Mouse (Mus musculus): Measurements from ENCODE around the gene Zfp1. TPM values are rescaled to one million over a fixed set of nuclear protein-coding genes. Genes with fewer than 3 reads are reported as not detected.

The Zfp1 gene
- polyA plus RNA-seq, 1 experiment from 2014 or later = 25.1 TPM

DNA sequence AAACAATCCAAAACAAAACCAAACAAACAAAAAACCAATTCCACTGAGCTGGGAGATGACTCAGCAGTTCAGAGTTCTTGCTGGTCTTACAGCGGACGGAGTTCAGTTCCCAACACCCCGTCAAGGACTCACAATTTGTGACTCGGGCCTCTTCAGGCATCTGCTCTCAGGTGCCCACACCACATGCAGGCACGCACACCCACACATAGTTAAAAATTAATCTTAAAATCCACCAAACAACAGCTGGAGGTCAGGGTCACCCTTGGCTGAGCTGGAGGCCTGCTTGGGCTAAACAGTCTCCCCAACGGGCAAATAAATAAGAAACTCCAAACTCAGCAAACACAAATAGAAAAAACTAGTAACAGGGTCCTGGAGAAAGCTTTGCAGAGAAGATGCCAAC, 65.1 kb downstream of the Zfp1 start:
- Histone ChIP-seq H3K4me1 (replicated peaks; ENCODE audit: control insufficient read depth, insufficient read depth, low read length) (no peaks in the 10 kb centered on the region), H3K4me3 (ENCODE audit: low read depth, low read length) (no peak overlapping the region), H3K9ac (ENCODE audit: low read depth, low read length) (no peak overlapping the region), H3K9me3 (ENCODE audit: control insufficient read depth, low read length) (no peaks in the 10 kb centered on the region), H3K27ac (ENCODE audit: low read depth, low read length) (no peak overlapping the region), H3K4me2 (replicated peaks; ENCODE audit: low read depth, low read length) (no peak overlapping the region), H3K36me3 (ENCODE audit: control insufficient read depth, insufficient read depth, low read length) (peaks cover 10% of the 10 kb centered on the region; the same call in 1 of the 2 replicates), H3K27me3 (ENCODE audit: control insufficient read depth, insufficient read depth, low read length) (no peaks in the 10 kb centered on the region)
- ATAC-seq (ENCODE audit: low FRiP score) (no peak), DNase-seq (ENCODE audit: low spot score) (no peak)
- 95% methylated on average over 6 of the region's 6 CpGs for WGBS

DNA sequence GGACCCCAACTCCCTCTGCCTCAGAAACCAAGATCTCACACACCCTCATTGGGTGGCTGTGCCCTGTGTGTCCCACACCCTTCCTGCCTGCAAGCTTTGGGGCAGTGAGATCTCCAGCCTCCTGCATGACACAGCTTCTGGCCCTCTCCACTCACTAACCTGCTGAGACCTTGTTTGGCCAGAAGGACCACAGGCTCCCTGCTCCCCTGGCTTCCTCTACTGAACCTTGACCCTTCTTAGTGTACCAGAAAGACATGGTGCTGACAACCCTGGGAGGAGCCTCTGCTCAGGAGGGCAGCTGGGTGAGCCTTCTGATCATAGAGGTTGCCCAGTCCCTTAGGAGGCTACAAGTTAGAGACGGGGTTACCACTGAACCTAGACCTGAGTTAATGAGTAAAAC, 66.0 kb downstream of the Zfp1 start:
- Histone ChIP-seq H3K4me1 (replicated peaks; ENCODE audit: control insufficient read depth, insufficient read depth, low read length) (no peaks in the 10 kb centered on the region), H3K36me3 (ENCODE audit: control insufficient read depth, insufficient read depth, low read length) (peaks cover 15% of the 10 kb centered on the region)
- 57% methylated on average over 1 of the region's 1 CpGs for WGBS

DNA sequence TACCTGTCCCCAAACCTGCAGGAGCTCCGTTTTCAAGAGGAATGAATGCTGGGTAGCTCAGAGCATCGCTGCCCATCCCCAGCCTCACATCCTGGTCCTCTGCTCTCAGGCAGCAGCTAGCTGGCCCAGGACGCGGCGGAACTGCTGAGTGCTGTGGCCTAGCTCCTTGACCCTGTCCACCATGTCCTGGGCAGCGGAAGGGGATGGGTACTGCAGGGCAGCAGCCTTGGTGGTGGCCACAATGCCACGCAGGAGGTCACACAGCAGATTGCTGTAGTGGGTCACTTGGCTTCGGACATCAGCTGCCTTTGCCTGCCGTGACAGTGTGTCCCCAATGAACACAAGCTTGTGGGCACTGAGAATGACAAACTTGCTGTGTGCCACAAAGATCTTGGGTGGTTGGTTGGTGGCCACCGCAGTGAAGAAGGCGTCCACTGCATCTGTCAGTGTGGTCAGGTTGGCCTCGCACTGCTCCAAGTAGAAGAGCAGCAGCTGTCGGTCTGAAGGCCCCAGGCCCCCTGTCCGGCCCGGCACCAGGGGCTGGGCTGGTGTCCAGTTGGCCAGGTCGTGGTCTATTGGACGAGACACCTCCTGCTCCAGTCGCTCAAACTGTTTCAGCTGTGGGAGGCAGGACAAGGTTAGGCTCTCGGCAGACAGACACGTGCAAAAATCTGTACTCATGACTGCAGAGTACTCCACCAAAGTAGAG, 67.7 kb downstream of the Zfp1 start:
- no peaks in the 10 kb centered on the region for H3K27me3 ChIP-seq (ENCODE audit: control insufficient read depth, insufficient read depth, low read length)
- H3K4me1 ChIP-seq (replicated peaks; ENCODE audit: control insufficient read depth, insufficient read depth, low read length) = no peaks in the 10 kb centered on the region
- 90% methylated on average over 20 of the region's 20 CpGs for WGBS
- ATAC-seq (ENCODE audit: low FRiP score) = no peak
- no peak for DNase-seq (ENCODE audit: low spot score)
- no peak overlapping the region for H3K27ac ChIP-seq (ENCODE audit: low read depth, low read length)
- H3K9me3 ChIP-seq (ENCODE audit: control insufficient read depth, low read length) = no peaks in the 10 kb centered on the region
- H3K4me3 ChIP-seq (ENCODE audit: low read depth, low read length) = no peak overlapping the region
- peaks cover 15% of the 10 kb centered on the region for H3K36me3 ChIP-seq (ENCODE audit: control insufficient read depth, insufficient read depth, low read length)
- no peak overlapping the region for H3K9ac ChIP-seq (ENCODE audit: low read depth, low read length)
- H3K4me2 ChIP-seq (replicated peaks; ENCODE audit: low read depth, low read length) = no peak overlapping the region

More for the DNA sequence above, 66.0 kb downstream of the Zfp1 start:
- Histone ChIP-seq H3K27me3 (ENCODE audit: control insufficient read depth, insufficient read depth, low read length) (no peaks in the 10 kb centered on the region), H3K9ac (ENCODE audit: low read depth, low read length) (no peak overlapping the region), H3K4me2 (replicated peaks; ENCODE audit: low read depth, low read length) (no peak overlapping the region), H3K9me3 (ENCODE audit: control insufficient read depth, low read length) (no peaks in the 10 kb centered on the region), H3K27ac (ENCODE audit: low read depth, low read length) (no peak overlapping the region), H3K4me3 (ENCODE audit: low read depth, low read length) (no peak overlapping the region)
- DNase-seq (ENCODE audit: low spot score) = no peak
- ATAC-seq (ENCODE audit: low FRiP score) = no peak

DNA sequence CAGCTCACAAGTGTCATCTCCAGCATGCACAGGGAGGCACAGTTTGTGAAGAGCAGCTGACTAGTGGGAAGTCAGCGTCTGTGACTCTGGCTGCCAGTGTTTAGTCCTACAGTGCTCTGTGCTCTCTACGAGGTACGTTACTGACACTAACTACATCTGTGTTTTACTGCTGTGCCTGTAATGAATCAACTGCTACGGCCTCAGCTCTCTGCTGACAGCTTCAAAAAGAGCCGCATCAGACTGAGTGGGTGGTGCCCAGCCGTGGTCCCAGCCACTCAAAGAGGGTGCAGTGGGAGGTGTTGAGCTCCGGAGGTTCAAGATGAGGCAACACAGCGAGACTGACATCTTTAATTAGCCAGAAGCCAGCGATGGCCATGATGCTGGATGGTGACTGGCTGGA, 68.9 kb downstream of the Zfp1 start:
- Histone ChIP-seq H3K27ac (ENCODE audit: low read depth, low read length) (no peak overlapping the region), H3K4me1 (replicated peaks; ENCODE audit: control insufficient read depth, insufficient read depth, low read length) (peaks cover 9% of the 10 kb centered on the region), H3K36me3 (ENCODE audit: control insufficient read depth, insufficient read depth, low read length) (peaks cover 15% of the 10 kb centered on the region), H3K9me3 (ENCODE audit: control insufficient read depth, low read length) (no peaks in the 10 kb centered on the region), H3K9ac (ENCODE audit: low read depth, low read length) (no peak overlapping the region), H3K4me2 (replicated peaks; ENCODE audit: low read depth, low read length) (no peak overlapping the region), H3K27me3 (ENCODE audit: control insufficient read depth, insufficient read depth, low read length) (no peaks in the 10 kb centered on the region), H3K4me3 (ENCODE audit: low read depth, low read length) (no peak overlapping the region)
- WGBS = 78% methylated on average over 9 of the region's 9 CpGs
- ATAC-seq (ENCODE audit: low FRiP score) (no peak), DNase-seq (ENCODE audit: low spot score) (no peak)

DNA sequence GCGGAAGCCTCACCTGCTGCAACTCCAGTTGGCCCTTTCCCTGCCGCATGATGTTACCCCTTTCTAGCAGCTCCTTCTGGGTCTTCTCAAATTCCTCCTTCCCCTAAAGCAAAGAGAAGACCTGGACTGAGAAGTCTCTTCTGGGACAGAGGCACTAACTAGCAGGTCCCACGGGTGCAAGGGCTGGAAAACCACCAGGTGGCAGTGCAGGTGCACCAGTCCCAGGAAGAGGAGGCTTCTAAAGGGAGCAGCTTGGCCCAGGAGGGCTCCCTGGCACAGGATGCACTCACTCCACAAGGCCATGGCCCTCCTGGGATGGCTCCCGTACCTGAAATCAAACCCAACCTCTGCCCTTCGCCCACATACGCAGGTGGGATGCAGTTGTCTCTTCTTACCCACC, 69.4 kb downstream of the Zfp1 start:
- H3K27me3 ChIP-seq (ENCODE audit: control insufficient read depth, insufficient read depth, low read length) = no peaks in the 10 kb centered on the region
- H3K9me3 ChIP-seq (ENCODE audit: control insufficient read depth, low read length) = no peaks in the 10 kb centered on the region
- peaks cover 15% of the 10 kb centered on the region for H3K36me3 ChIP-seq (ENCODE audit: control insufficient read depth, insufficient read depth, low read length)

DNA sequence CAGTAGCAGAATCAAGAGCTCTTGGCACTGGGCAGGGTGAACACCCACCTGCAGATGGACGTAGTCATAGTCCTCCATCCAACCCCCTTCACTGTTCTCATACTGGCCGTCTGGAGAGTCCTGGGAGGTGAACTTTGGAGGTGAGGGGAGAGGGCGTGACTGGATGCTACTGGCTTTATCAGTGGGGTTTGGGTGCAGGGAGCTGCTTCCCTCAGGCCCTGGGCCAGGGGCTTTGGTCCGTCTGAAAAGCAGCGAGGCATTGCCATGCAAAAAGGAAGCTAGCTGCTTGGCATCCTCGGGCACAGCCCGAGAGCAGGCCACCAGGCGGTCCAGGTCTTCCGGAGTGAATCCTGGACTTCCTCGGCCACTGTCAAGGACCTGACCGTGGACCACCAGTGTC, 70.1 kb downstream of the Zfp1 start:
- Histone ChIP-seq H3K4me1 (replicated peaks; ENCODE audit: control insufficient read depth, insufficient read depth, low read length) (peaks cover 20% of the 10 kb centered on the region), H3K9ac (ENCODE audit: low read depth, low read length) (no peak overlapping the region), H3K27ac (ENCODE audit: low read depth, low read length) (no peak overlapping the region), H3K36me3 (ENCODE audit: control insufficient read depth, insufficient read depth, low read length) (peaks cover 15% of the 10 kb centered on the region), H3K4me2 (replicated peaks; ENCODE audit: low read depth, low read length) (no peak overlapping the region), H3K9me3 (ENCODE audit: control insufficient read depth, low read length) (no peaks in the 10 kb centered on the region), H3K4me3 (ENCODE audit: low read depth, low read length) (no peak overlapping the region), H3K27me3 (ENCODE audit: control insufficient read depth, insufficient read depth, low read length) (no peaks in the 10 kb centered on the region)
- WGBS = 95% methylated on average over 11 of the region's 11 CpGs
- no peak for ATAC-seq (ENCODE audit: low FRiP score)
- no peak for DNase-seq (ENCODE audit: low spot score)

More for the DNA sequence above, 69.4 kb downstream of the Zfp1 start:
- peaks cover 13% of the 10 kb centered on the region for H3K4me1 ChIP-seq (replicated peaks; ENCODE audit: control insufficient read depth, insufficient read depth, low read length)
- 86% methylated on average over 6 of the region's 6 CpGs for WGBS
- DNase-seq (ENCODE audit: low spot score) (peak; percentile 64), ATAC-seq (ENCODE audit: low FRiP score) (no peak)
- H3K4me2 ChIP-seq (replicated peaks; ENCODE audit: low read depth, low read length) = no peak overlapping the region
- H3K27ac ChIP-seq (ENCODE audit: low read depth, low read length) = no peak overlapping the region
- H3K9ac ChIP-seq (ENCODE audit: low read depth, low read length) = no peak overlapping the region
- no peak overlapping the region for H3K4me3 ChIP-seq (ENCODE audit: low read depth, low read length)

DNA sequence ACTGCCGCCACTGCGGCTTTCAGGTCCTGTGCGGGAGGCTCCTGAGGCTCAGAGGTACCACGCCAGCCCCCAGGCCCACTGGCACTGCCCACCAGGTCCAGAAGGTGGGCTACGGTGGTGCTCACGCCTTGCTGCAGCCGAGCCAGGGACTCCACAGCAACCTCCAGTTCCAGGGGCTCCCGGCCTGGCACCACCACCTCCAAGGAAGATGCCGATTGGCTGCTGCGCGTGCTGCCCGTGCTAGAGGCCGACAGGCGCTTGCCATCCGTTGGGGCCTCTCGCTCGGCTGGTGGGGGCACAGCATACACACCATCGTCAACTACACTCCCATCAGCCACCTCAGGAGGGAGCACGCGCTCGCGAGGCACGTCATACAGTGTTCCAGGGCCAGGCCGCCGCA, 70.6 kb downstream of the Zfp1 start:
- Histone ChIP-seq H3K9ac (ENCODE audit: low read depth, low read length) (no peak overlapping the region), H3K4me2 (replicated peaks; ENCODE audit: low read depth, low read length) (no peak overlapping the region), H3K4me3 (ENCODE audit: low read depth, low read length) (no peak overlapping the region), H3K9me3 (ENCODE audit: control insufficient read depth, low read length) (no peaks in the 10 kb centered on the region), H3K4me1 (replicated peaks; ENCODE audit: control insufficient read depth, insufficient read depth, low read length) (peaks cover 20% of the 10 kb centered on the region), H3K27ac (ENCODE audit: low read depth, low read length) (no peak overlapping the region), H3K36me3 (ENCODE audit: control insufficient read depth, insufficient read depth, low read length) (peaks cover 15% of the 10 kb centered on the region), H3K27me3 (ENCODE audit: control insufficient read depth, insufficient read depth, low read length) (no peaks in the 10 kb centered on the region)
- 95% methylated on average over 25 of the region's 25 CpGs for WGBS
- no peak for DNase-seq (ENCODE audit: low spot score)
- no peak for ATAC-seq (ENCODE audit: low FRiP score)

DNA sequence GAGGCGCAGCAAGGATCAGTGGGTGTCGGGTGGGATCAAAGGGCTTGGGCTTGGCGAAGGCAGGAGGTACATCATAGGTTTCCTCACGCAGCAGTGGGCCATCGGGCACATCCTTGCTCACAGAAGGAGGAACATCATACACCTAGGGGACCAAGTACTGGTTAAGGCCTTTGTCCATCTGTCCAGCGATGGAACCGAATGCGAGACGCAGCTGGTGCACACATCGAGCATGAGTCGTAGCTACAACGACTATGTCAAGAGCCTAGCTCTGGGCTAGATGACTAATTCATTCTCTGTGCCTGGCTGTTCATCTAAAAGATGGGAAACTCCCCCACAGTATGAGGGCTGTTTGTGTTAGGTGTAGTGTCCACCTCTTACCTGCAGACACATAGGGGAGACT, 71.1 kb downstream of the Zfp1 start:
- Histone ChIP-seq H3K4me1 (replicated peaks; ENCODE audit: control insufficient read depth, insufficient read depth, low read length) (peaks cover 20% of the 10 kb centered on the region), H3K4me2 (replicated peaks; ENCODE audit: low read depth, low read length) (no peak overlapping the region), H3K27ac (ENCODE audit: low read depth, low read length) (no peak overlapping the region), H3K36me3 (ENCODE audit: control insufficient read depth, insufficient read depth, low read length) (peaks cover 15% of the 10 kb centered on the region), H3K27me3 (ENCODE audit: control insufficient read depth, insufficient read depth, low read length) (no peaks in the 10 kb centered on the region), H3K4me3 (ENCODE audit: low read depth, low read length) (no peak overlapping the region), H3K9me3 (ENCODE audit: control insufficient read depth, low read length) (no peaks in the 10 kb centered on the region), H3K9ac (ENCODE audit: low read depth, low read length) (no peak overlapping the region)
- WGBS = 96% methylated on average over 12 of the region's 12 CpGs
- no peak for ATAC-seq (ENCODE audit: low FRiP score)
- DNase-seq (ENCODE audit: low spot score) = no peak

DNA sequence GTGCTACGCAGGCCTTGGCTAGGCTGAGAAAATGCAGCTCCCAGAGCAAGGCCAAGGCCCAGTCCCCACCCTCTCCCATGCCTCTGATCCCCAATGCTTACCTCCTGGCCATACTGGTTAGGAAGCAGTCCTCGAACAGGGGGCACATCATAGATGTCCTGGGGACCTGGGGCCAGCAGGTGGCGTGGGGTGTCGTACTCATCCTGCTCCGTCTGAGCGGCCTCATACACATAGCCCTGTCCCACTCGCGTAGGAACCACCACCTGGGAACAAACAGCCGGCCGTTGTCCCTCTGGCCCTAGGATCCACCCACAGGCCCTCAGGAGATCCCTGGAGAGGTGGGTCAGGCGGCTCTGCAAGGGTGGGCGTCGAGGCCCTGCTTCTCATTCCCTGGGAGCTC, 72.3 kb downstream of the Zfp1 start:
- DNase-seq (ENCODE audit: low spot score) = no peak
- Histone ChIP-seq H3K9me3 (ENCODE audit: control insufficient read depth, low read length) (no peaks in the 10 kb centered on the region), H3K4me3 (ENCODE audit: low read depth, low read length) (no peak overlapping the region), H3K9ac (ENCODE audit: low read depth, low read length) (no peak overlapping the region), H3K27ac (ENCODE audit: low read depth, low read length) (peak overlapping the region; percentile 99; the same call in 1 of the 2 replicates), H3K4me1 (replicated peaks; ENCODE audit: control insufficient read depth, insufficient read depth, low read length) (peaks cover 20% of the 10 kb centered on the region), H3K36me3 (ENCODE audit: control insufficient read depth, insufficient read depth, low read length) (peaks cover 16% of the 10 kb centered on the region), H3K27me3 (ENCODE audit: control insufficient read depth, insufficient read depth, low read length) (no peaks in the 10 kb centered on the region), H3K4me2 (replicated peaks; ENCODE audit: low read depth, low read length) (no peak overlapping the region)
- WGBS = 92% methylated on average over 13 of the region's 13 CpGs
- no peak for ATAC-seq (ENCODE audit: low FRiP score)

Measured in hindbrain, embryonic 11.5 days (tissue).